In the genomic region with DNA sequence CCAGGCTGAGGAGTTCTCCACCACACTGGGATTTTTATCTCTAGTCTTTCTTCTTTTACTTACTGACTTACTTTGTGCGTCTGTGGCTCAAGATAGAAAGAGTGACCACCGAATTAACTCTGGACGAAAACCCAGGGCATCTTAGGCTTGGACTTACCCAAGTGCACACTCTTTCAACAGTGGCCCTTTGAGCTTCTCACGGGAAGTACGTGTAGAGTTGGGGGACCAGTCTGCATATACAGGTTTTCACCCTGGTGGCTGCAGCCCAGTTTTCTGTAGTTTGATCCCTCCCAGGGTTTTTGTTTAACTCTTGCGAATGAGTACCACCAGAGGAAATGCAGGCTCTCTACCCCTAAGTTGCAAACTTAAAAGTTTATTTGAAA, we compare ENCODE assay signal across 8 mouse cellular contexts. TPM values are rescaled to one million over a fixed set of nuclear protein-coding genes. Genes with fewer than 3 reads are reported as not detected.
DNase-seq lines count a peak whose midpoint lies in the region; ATAC-seq and TF ChIP-seq lines count a peak whose summit lies in the region.

No protein-coding gene starts in this region.

- H3K36me3 ChIP-seq in hindbrain, embryonic 15.5 days: no peaks in the 10 kb centered on the region
- H3K36me3 ChIP-seq in midbrain, embryonic 14.5 days (ENCODE audit: control insufficient read depth, insufficient read depth, low read length): no peaks in the 10 kb centered on the region

- 13% methylated on average over 6 of the region's 6 CpGs for whole genome bisulfite sequencing in hindbrain, embryonic 15.5 days
- WGBS in midbrain, embryonic 14.5 days: 10% methylated on average over 6 of the region's 6 CpGs

- H3K4me1 ChIP-seq in bone marrow macrophage, adult 2 months (ENCODE audit: control insufficient read depth, insufficient read depth, low read length): peaks cover 5% of the 10 kb centered on the region; the same call in 1 of the 2 replicates
- H3K4me1 ChIP-seq in hindbrain, embryonic 15.5 days (replicated peaks): peaks cover 18% of the 10 kb centered on the region
- H3K4me1 ChIP-seq in midbrain, embryonic 14.5 days (ENCODE audit: control insufficient read depth, insufficient read depth, low read length): peaks cover 7% of the 10 kb centered on the region

- no peak for ATAC-seq in hindbrain, embryonic 15.5 days (ENCODE audit: low FRiP score, low read depth)
- ATAC-seq in midbrain, embryonic 14.5 days (ENCODE audit: low FRiP score, low TSS enrichment): no peak

- H3K4me2 ChIP-seq in hindbrain, embryonic 15.5 days: peak overlapping the region; percentile 73
- peak overlapping the region; percentile 72 for H3K4me2 ChIP-seq in midbrain, embryonic 14.5 days (ENCODE audit: low read length)

- no peak for DNase-seq in layer of hippocampus, adult 2 months (ENCODE audit: low spot score in 2 of 2)
- DNase-seq in layer of hippocampus, postnatal 10 days (ENCODE audit: low spot score in 2 of 2): no peak
- no peak for DNase-seq in midbrain, embryonic 14.5 days
- DNase-seq in adrenal gland, adult 8-10 months: no peak
- DNase-seq in gastrocnemius, postnatal 4 days (ENCODE audit: low spot score in 2 of 2): no peak
- DNase-seq in adrenal gland, postnatal 10 days: no peak

- H3K9me3 ChIP-seq in hindbrain, embryonic 15.5 days: no peaks in the 10 kb centered on the region
- no peaks in the 10 kb centered on the region for H3K9me3 ChIP-seq in midbrain, embryonic 14.5 days (ENCODE audit: control insufficient read depth, low read length)

- no peaks in the 10 kb centered on the region for H3K27me3 ChIP-seq in hindbrain, embryonic 15.5 days
- H3K27me3 ChIP-seq in midbrain, embryonic 14.5 days (ENCODE audit: control insufficient read depth, insufficient read depth, low read length): no peaks in the 10 kb centered on the region

- peak overlapping the region; percentile 91 for H3K4me3 ChIP-seq in layer of hippocampus, adult 2 months
- H3K4me3 ChIP-seq in bone marrow macrophage, adult 2 months (ENCODE audit: insufficient read depth, low read length): peak overlapping the region; percentile 92
- H3K4me3 ChIP-seq in hindbrain, embryonic 15.5 days: peak overlapping the region; percentile 81
- peak overlapping the region; percentile 70 for H3K4me3 ChIP-seq in midbrain, embryonic 14.5 days (replicated peaks; ENCODE audit: low read depth, low read length)

- TF ChIP-seq CTCF in layer of hippocampus, adult 2 months (conservative IDR thresholded peaks at IDR 0.05): no peak
- no peak for TF ChIP-seq CTCF in bone marrow macrophage, adult 2 months (IDR thresholded peaks at IDR 0.05; ENCODE audit: low read depth, low read length)

- no peak for TF ChIP-seq POLR2A in bone marrow macrophage, adult 2 months (IDR thresholded peaks at IDR 0.05; ENCODE audit: borderline replicate concordance, low read depth, low read length)

- peak overlapping the region; percentile 78 for H3K9ac ChIP-seq in hindbrain, embryonic 15.5 days
- peak overlapping the region; percentile 77 for H3K9ac ChIP-seq in midbrain, embryonic 14.5 days (replicated peaks; ENCODE audit: low read length)

- H3K27ac ChIP-seq in layer of hippocampus, adult 2 months: peak overlapping the region; percentile 87
- H3K27ac ChIP-seq in bone marrow macrophage, adult 2 months (ENCODE audit: insufficient read depth, low read depth, low read length): peak overlapping the region; percentile 3; the same call in 1 of the 2 replicates
- H3K27ac ChIP-seq in hindbrain, embryonic 15.5 days (replicated peaks): peak overlapping the region; percentile 80
- peak overlapping the region; percentile 75; the same call in 1 of the 2 replicates for H3K27ac ChIP-seq in midbrain, embryonic 14.5 days (replicated peaks; ENCODE audit: low read depth, low read length)

RNA-seq across cellular contexts. Expression of gene Trub1, which starts 0.5 kb away (rescaled TPM):
- total RNA-seq in layer of hippocampus, adult 2 months (2021): 10 to 100 TPM; 17.6 to 17.9 TPM
- total RNA-seq in layer of hippocampus, postnatal 10 days (2021): 10 to 100 TPM; 17.3 to 19.7 TPM
- polyA plus RNA-seq in bone marrow macrophage, adult 2 months (2012; ENCODE audit: insufficient read depth, insufficient read length, missing spikeins): 4.8 and 8.8 TPM in 2 replicates
- polyA plus RNA-seq in hindbrain, embryonic 15.5 days (2015; fragmentation: Nextera tagmentation; extraction: Ambion mirVana): 12.2 and 12.7 TPM in 2 replicates
- polyA plus RNA-seq in midbrain, embryonic 14.5 days (2014; fragmentation: Nextera tagmentation; extraction: Ambion mirVana): 13.1 and 15.6 TPM in 2 replicates
- 10 to 100 TPM; 15.9 to 20.2 (median 18.5) TPM for total RNA-seq in adrenal gland, adult 8-10 months (2022)
- 10 to 100 TPM; 11.8 to 14.1 TPM for total RNA-seq in gastrocnemius, postnatal 4 days (2021)
- total RNA-seq in adrenal gland, postnatal 10 days (2021): 10 to 100 TPM; 16.3 to 18.1 TPM

Comparison
In these comparisons a context has a peak if more than half of its experiments do, and no peak if none do; other contexts are left out.
1. H3K27ac ChIP-seq: peak in every context shown above with its lines; median percentile 87 in layer of hippocampus, adult 2 months; 80 in hindbrain, embryonic 15.5 days; 75 in midbrain, embryonic 14.5 days; 3 in bone marrow macrophage, adult 2 months.